Mouse (Mus musculus) lung, postnatal 0 days (tissue): ENCODE measurements around the gene Gm5105.

ENCODE experiments used
- CTCF ChIP-seq: IDR thresholded peaks from 2 replicates; pipeline ENCODE4 v1.5.1; 2016; ENCODE audit warnings: antibody characterized with exemption, mild to moderate bottlenecking
- EP300 ChIP-seq: IDR thresholded peaks from 2 replicates; pipeline ENCODE4 v1.6.1; 2016; ENCODE audit warnings: antibody characterized with exemption, mild to moderate bottlenecking, control low read depth

DNA sequence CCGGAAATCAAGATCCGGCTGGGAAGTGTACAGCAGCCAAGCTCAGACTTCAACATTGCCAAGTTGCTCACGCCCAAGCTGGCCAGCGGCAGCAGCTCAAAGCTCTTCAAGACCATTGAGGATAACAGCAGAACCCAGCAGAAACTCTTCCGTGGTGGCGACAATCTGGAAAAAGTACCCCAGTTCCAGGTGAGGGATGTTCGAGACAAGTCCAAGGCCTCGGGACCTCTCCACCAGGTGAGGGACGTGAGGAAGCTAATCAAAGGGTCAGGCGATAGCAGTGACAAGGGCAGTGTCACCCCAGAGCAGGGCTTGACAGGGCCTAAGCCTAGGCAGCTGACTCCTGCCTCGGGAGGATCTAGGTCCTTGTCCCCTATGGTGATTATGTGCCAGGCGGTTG is 915 bp upstream of the Gm5105 start:
- TF ChIP-seq EP300 (no peak), CTCF (no peak)
